Mouse (Mus musculus): ENCODE measurements around the gene Lrr1. TPM values are rescaled to one million over a fixed set of nuclear protein-coding genes. Genes with fewer than 3 reads are reported as not detected.
A peak's percentile ranks its signal among the peaks of the same experiment; 100 is the strongest.

Gene Lrr1
- polyA plus RNA-seq, 1 experiment, result 2.3 TPM

GRCm38 (mm10) chr12:69198985-69199384 lies 30.4 kb downstream of the Lrr1 start:
- Histone ChIP-seq H3K27me3 (ENCODE audit: control insufficient read depth, insufficient read depth, low read length) (no peaks in the 10 kb centered on the region), H3K4me1 (ENCODE audit: control insufficient read depth, insufficient read depth, low read length) (peaks cover 5% of the 10 kb centered on the region), H3K27ac (ENCODE audit: control insufficient read depth, insufficient read depth, low read depth, low read length) (peak overlapping the region; percentile 37; the same call in 1 of the 2 replicates), H3K4me3 (ENCODE audit: control insufficient read depth, low read depth, low read length) (peak overlapping the region; percentile 74), H3K36me3 (ENCODE audit: control insufficient read depth, insufficient read depth, low read length) (no peaks in the 10 kb centered on the region; the same call in 1 of the 2 replicates)
- no peak for TF ChIP-seq CTCF (IDR thresholded peaks at IDR 0.05; ENCODE audit: control insufficient read depth, insufficient read depth, insufficient replicate concordance, low read depth, low read length)
- no peak for TF ChIP-seq POLR2A (IDR thresholded peaks at IDR 0.05; ENCODE audit: control insufficient read depth, low read depth, low read length)

- H3K36me3 ChIP-seq (ENCODE audit: control insufficient read depth, insufficient read depth, low read length), result no peaks in the 10 kb centered on the region
- H3K27me3 ChIP-seq (ENCODE audit: control insufficient read depth, insufficient read depth, low read length), result no peaks in the 10 kb centered on the region
- H3K27ac ChIP-seq (ENCODE audit: control insufficient read depth, insufficient read depth, low read depth, low read length), result no peak within 1 kb of the TSS
- H3K4me3 ChIP-seq (ENCODE audit: control insufficient read depth, low read depth, low read length), result peak within 1 kb of the TSS; percentile 78
- TF ChIP-seq CTCF (IDR thresholded peaks at IDR 0.05; ENCODE audit: control insufficient read depth, insufficient read depth, insufficient replicate concordance, low read depth, low read length), result no peak
- H3K4me1 ChIP-seq (ENCODE audit: control insufficient read depth, insufficient read depth, low read length), result 0 out of 2 replicates have a peak, but pooled peaks cover 2% of the 10 kb centered on the region
Observed at GRCm38 (mm10) chr12:69204052-69204833, 35.6 kb downstream of the Lrr1 start, which contains the start of gene Gm49384. Gene Gm49384 (minus strand): TSS chr12:69204267.

GRCm38 (mm10) chr12:69207396-69207795 lies 38.8 kb downstream of the Lrr1 start:
- Histone ChIP-seq H3K4me3 (ENCODE audit: control insufficient read depth, low read depth, low read length) (no peak overlapping the region), H3K27me3 (ENCODE audit: control insufficient read depth, insufficient read depth, low read length) (no peaks in the 10 kb centered on the region), H3K36me3 (ENCODE audit: control insufficient read depth, insufficient read depth, low read length) (no peaks in the 10 kb centered on the region), H3K4me1 (ENCODE audit: control insufficient read depth, insufficient read depth, low read length) (0 out of 2 replicates have a peak, but pooled peaks cover 2% of the 10 kb centered on the region), H3K27ac (ENCODE audit: control insufficient read depth, insufficient read depth, low read depth, low read length) (no peak overlapping the region)
- TF ChIP-seq CTCF (IDR thresholded peaks at IDR 0.05; ENCODE audit: control insufficient read depth, insufficient read depth, insufficient replicate concordance, low read depth, low read length), result no peak
- TF ChIP-seq POLR2A (IDR thresholded peaks at IDR 0.05; ENCODE audit: control insufficient read depth, low read depth, low read length), result no peak

- no peaks in the 10 kb centered on the region for H3K36me3 ChIP-seq (ENCODE audit: control insufficient read depth, insufficient read depth, low read length)
Observed at GRCm38 (mm10) chr12:69207926-69208325, 39.3 kb downstream of the Lrr1 start.

GRCm38 (mm10) chr12:69208520-69208919 lies 39.9 kb downstream of the Lrr1 start:
- no peaks in the 10 kb centered on the region for H3K36me3 ChIP-seq (ENCODE audit: control insufficient read depth, insufficient read depth, low read length)
- H3K4me3 ChIP-seq (ENCODE audit: control insufficient read depth, low read depth, low read length), result no peak overlapping the region
- TF ChIP-seq CTCF (IDR thresholded peaks at IDR 0.05; ENCODE audit: control insufficient read depth, insufficient read depth, insufficient replicate concordance, low read depth, low read length), result no peak
- no peak for TF ChIP-seq POLR2A (IDR thresholded peaks at IDR 0.05; ENCODE audit: control insufficient read depth, low read depth, low read length)
- no peak overlapping the region for H3K27ac ChIP-seq (ENCODE audit: control insufficient read depth, insufficient read depth, low read depth, low read length)
- no peaks in the 10 kb centered on the region for H3K27me3 ChIP-seq (ENCODE audit: control insufficient read depth, insufficient read depth, low read length)
- H3K4me1 ChIP-seq (ENCODE audit: control insufficient read depth, insufficient read depth, low read length), result 0 out of 2 replicates have a peak, but pooled peaks cover 2% of the 10 kb centered on the region

More at GRCm38 (mm10) chr12:69207926-69208325, 39.3 kb downstream of the Lrr1 start:
- TF ChIP-seq POLR2A (IDR thresholded peaks at IDR 0.05; ENCODE audit: control insufficient read depth, low read depth, low read length) (no peak), CTCF (IDR thresholded peaks at IDR 0.05; ENCODE audit: control insufficient read depth, insufficient read depth, insufficient replicate concordance, low read depth, low read length) (no peak)
- no peak overlapping the region for H3K27ac ChIP-seq (ENCODE audit: control insufficient read depth, insufficient read depth, low read depth, low read length)
- 0 out of 2 replicates have a peak, but pooled peaks cover 2% of the 10 kb centered on the region for H3K4me1 ChIP-seq (ENCODE audit: control insufficient read depth, insufficient read depth, low read length)
- H3K4me3 ChIP-seq (ENCODE audit: control insufficient read depth, low read depth, low read length), result no peak overlapping the region
- no peaks in the 10 kb centered on the region for H3K27me3 ChIP-seq (ENCODE audit: control insufficient read depth, insufficient read depth, low read length)

- Histone ChIP-seq H3K27ac (ENCODE audit: control insufficient read depth, insufficient read depth, low read depth, low read length) (no peak overlapping the region), H3K36me3 (ENCODE audit: control insufficient read depth, insufficient read depth, low read length) (no peaks in the 10 kb centered on the region), H3K27me3 (ENCODE audit: control insufficient read depth, insufficient read depth, low read length) (no peaks in the 10 kb centered on the region), H3K4me3 (ENCODE audit: control insufficient read depth, low read depth, low read length) (no peak overlapping the region), H3K4me1 (ENCODE audit: control insufficient read depth, insufficient read depth, low read length) (no peaks in the 10 kb centered on the region)
- TF ChIP-seq POLR2A (IDR thresholded peaks at IDR 0.05; ENCODE audit: control insufficient read depth, low read depth, low read length), result no peak
- TF ChIP-seq CTCF (IDR thresholded peaks at IDR 0.05; ENCODE audit: control insufficient read depth, insufficient read depth, insufficient replicate concordance, low read depth, low read length), result no peak
Observed at GRCm38 (mm10) chr12:69210056-69210979, 41.7 kb downstream of the Lrr1 start.

- TF ChIP-seq POLR2A (IDR thresholded peaks at IDR 0.05; ENCODE audit: control insufficient read depth, low read depth, low read length), result no peak
- TF ChIP-seq CTCF (IDR thresholded peaks at IDR 0.05; ENCODE audit: control insufficient read depth, insufficient read depth, insufficient replicate concordance, low read depth, low read length), result no peak
- Histone ChIP-seq H3K27ac (ENCODE audit: control insufficient read depth, insufficient read depth, low read depth, low read length) (no peak overlapping the region), H3K4me3 (ENCODE audit: control insufficient read depth, low read depth, low read length) (no peak overlapping the region), H3K27me3 (ENCODE audit: control insufficient read depth, insufficient read depth, low read length) (no peaks in the 10 kb centered on the region), H3K36me3 (ENCODE audit: control insufficient read depth, insufficient read depth, low read length) (no peaks in the 10 kb centered on the region), H3K4me1 (ENCODE audit: control insufficient read depth, insufficient read depth, low read length) (no peaks in the 10 kb centered on the region)
Observed at GRCm38 (mm10) chr12:69211057-69211456, 42.4 kb downstream of the Lrr1 start.
